Mouse (Mus musculus) bone marrow macrophage, adult 2 months (primary cell): Measurements from ENCODE around the gene Mybbp1a.

Experiments used
- CTCF ChIP-seq: IDR thresholded peaks from 2 replicates; pipeline ENCODE4 v1.5.1; 2012; ENCODE audit warnings: low read depth, mild to moderate bottlenecking, low read length, moderate library complexity
- POLR2A ChIP-seq: IDR thresholded peaks from 2 replicates; pipeline ENCODE4 v1.6.1; 2012; ENCODE audit warnings: mild to moderate bottlenecking, low read depth, low read length, borderline replicate concordance

DNA sequence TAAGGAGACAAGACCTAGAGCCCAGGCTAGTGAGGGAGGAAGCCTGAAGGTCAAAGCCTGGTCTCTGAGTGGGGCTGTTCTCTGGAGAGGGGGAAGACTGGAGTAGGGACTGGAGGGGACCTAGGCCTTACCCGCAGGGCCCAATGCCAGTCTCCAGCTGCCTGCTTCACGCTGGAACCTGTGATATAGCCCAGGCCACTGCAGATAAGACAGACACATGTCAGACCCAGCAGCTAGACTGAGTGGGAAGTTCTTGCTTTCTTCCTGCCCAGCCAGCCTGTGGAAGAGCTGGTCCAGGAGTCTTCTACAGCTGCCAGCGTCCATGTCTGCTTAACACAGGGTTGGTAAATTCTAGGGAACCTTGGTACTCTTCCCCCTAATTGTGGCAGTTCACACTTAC lies 17.3 kb downstream of the Mybbp1a start:
- no peak for TF ChIP-seq POLR2A
- TF ChIP-seq CTCF = no peak
